Mouse (Mus musculus) midbrain, embryonic 14.5 days (tissue): ENCODE data around the gene St7. TPM values are rescaled to one million over a fixed set of nuclear protein-coding genes. Genes with fewer than 3 reads are reported as not detected.

Experiments
- ATAC-seq: fragments of 200-750 bp; cut with Nextera tagmentation; 2 replicates; pipeline ENCODE4 v1.8.0; 2017; ENCODE audit warnings: moderate number of reproducible peaks, moderate library complexity; ENCODE audit not compliant: low FRiP score, low TSS enrichment
- DNase-seq: peaks from one replicate; pipeline ENCODE4 v3.0.0-alpha.2; 2015
- H3K27ac ChIP-seq: fragments of 300-500 bp; sonication (generic); replicated peaks from 2 replicates; pipeline ENCODE4 v1.5.1; 2014; ENCODE audit warnings: mild to moderate bottlenecking, low read depth, low read length, moderate library complexity
- H3K27me3 ChIP-seq: fragments of 300-500 bp; sonication (generic); 2 replicates; pipeline ENCODE4 v1.6.1; 2014; ENCODE audit warnings: low read length, control low read depth, mixed read lengths; ENCODE audit not compliant: control insufficient read depth, insufficient read depth
- H3K36me3 ChIP-seq: fragments of 300-500 bp; sonication (generic); 2 replicates; pipeline ENCODE4 v1.6.1; 2014; ENCODE audit warnings: low read length, control low read depth; ENCODE audit not compliant: control insufficient read depth, insufficient read depth
- H3K4me1 ChIP-seq: fragments of 300-500 bp; sonication (generic); 2 replicates; pipeline ENCODE4 v1.6.1; 2014; ENCODE audit warnings: mild to moderate bottlenecking, antibody characterized with exemption, low read length, control low read depth; ENCODE audit not compliant: control insufficient read depth, insufficient read depth
- H3K4me2 ChIP-seq: fragments of 300-500 bp; sonication (generic); 2 replicates; pipeline ENCODE4 v1.6.1; 2014; ENCODE audit warnings: mild to moderate bottlenecking, low read length, moderate library complexity
- H3K4me3 ChIP-seq: fragments of 300-500 bp; sonication (generic); replicated peaks from 2 replicates; pipeline ENCODE4 v1.5.1; 2014; ENCODE audit warnings: low read depth, low read length
- H3K9ac ChIP-seq: fragments of 300-500 bp; sonication (generic); replicated peaks from 2 replicates; pipeline ENCODE4 v1.6.1; 2014; ENCODE audit warnings: mild to moderate bottlenecking, low read length, moderate library complexity
- H3K9me3 ChIP-seq: fragments of 300-500 bp; sonication (generic); 2 replicates; pipeline ENCODE4 v1.6.1; 2016; ENCODE audit warnings: low read length, control low read depth, mixed read lengths; ENCODE audit not compliant: control insufficient read depth
- WGBS: fragments of 180-500 bp; shearing (Covaris S2); extraction: QIAGEN DNeasy Blood & Tissue Kit; methylation state at CpG from one replicate; pipeline ENCODE4 v1.1.7; 2014; 5-methylcytosine and 5-hydroxymethylcytosine counted together
- polyA plus RNA-seq: library from polyadenylated mRNA; unstranded; fragments of >200 nt; fragmentation: Nextera tagmentation; extraction: Ambion mirVana; gene quantifications from 2 replicates; pipeline ENCODE4 v1.2.1, GENCODE M21; 2014

St7 gene
- polyA plus RNA-seq, 1 experiment from 2014 or later, result 61.4 TPM

DNA sequence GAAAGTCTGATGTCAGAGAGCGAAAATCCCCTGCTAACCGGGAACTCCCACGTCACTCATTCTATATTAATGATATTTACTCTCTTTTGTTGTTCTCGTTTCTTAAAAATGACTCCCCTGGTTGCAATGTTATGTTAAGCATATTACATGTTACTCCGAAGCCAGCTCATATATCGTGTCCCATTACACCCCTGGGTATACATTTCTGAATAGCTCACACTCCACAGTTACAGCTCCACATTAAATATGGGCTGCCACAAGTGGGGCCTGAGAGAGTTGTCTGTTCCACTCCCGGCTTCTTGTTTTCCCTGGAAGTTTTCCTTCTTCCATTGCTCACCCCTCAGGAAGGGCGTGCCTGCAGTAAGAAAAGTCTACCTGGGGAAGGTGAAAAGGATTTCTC lies 259.0 kb downstream of the St7 start:
- Histone ChIP-seq H3K9ac (no peak overlapping the region), H3K27ac (no peak overlapping the region), H3K27me3 (no peaks in the 10 kb centered on the region), H3K4me1 (no peaks in the 10 kb centered on the region), H3K4me2 (no peak overlapping the region), H3K9me3 (no peaks in the 10 kb centered on the region), H3K36me3 (no peaks in the 10 kb centered on the region), H3K4me3 (no peak overlapping the region)
- DNase-seq (no peak), ATAC-seq (no peak)
- 85% methylated on average over 8 of the region's 8 CpGs for WGBS

DNA sequence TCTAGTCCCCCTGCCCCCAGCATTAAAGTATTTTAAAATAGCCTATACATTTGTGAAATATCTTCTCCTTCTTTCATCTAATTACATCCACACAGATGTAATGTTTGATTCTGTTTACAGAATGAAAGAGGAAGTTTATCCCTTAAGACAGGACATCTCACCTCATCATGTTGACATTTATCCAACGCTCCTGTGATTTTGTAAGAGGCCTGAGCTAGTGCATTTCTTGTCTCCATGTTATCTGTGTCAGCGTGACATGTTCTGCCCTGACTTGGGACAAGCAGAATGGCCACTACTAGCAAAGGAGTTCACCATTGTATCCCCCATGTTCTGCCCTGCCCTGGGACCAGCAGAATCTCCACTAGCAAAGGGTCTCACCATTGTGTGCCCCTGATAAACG lies 270.7 kb downstream of the St7 start:
- no peak for ATAC-seq
- no peak overlapping the region for H3K27ac ChIP-seq
- H3K9me3 ChIP-seq, result no peaks in the 10 kb centered on the region
- H3K4me1 ChIP-seq, result 0 out of 2 replicates have a peak, but pooled peaks cover 3% of the 10 kb centered on the region
- no peak for DNase-seq
- H3K27me3 ChIP-seq, result no peaks in the 10 kb centered on the region
- WGBS, result 86% methylated on average over 3 of the region's 3 CpGs
- H3K36me3 ChIP-seq, result no peaks in the 10 kb centered on the region
- no peak overlapping the region for H3K9ac ChIP-seq
- no peak overlapping the region for H3K4me3 ChIP-seq
- H3K4me2 ChIP-seq, result no peak overlapping the region

DNA sequence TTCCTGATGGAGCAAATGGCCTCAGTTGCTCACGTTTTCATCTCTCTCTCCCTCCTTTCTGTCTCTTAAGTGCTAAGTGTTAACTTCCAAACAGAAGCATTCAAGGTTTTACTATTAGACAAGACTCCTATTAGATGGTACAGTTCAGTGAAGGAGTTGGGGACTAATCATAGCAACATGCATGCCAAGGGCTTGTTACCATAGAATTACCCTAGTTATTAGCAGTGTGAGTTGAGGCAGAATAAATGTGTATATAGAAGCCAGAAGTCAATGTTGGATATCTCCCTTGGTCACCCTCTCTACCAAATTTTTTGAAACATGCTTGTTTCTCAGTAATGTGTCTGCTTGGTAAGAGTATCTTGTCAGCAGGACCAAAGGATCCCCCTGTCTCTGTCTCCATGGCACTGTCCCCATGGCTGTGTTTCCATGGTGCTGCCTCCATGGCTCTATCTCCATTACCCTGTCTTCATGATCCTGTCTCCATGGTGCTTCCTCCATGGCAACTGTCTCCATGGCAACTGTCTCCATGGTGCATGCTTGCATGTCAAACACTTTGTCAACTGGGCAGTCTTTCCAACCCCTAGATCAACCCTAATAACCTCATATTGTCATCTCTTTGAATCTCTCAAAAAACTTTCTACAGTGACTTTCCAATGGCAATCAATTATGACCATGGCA lies 275.9 kb downstream of the St7 start:
- Histone ChIP-seq H3K9ac (no peak overlapping the region), H3K27me3 (no peaks in the 10 kb centered on the region), H3K27ac (no peak overlapping the region), H3K4me1 (0 out of 2 replicates have a peak, but pooled peaks cover 5% of the 10 kb centered on the region), H3K4me3 (no peak overlapping the region), H3K9me3 (no peaks in the 10 kb centered on the region), H3K4me2 (no peak overlapping the region), H3K36me3 (no peaks in the 10 kb centered on the region)
- peak; percentile 87 for ATAC-seq
- DNase-seq, result peak; percentile 79
- 76% methylated on average over 1 of the region's 1 CpGs for WGBS

DNA sequence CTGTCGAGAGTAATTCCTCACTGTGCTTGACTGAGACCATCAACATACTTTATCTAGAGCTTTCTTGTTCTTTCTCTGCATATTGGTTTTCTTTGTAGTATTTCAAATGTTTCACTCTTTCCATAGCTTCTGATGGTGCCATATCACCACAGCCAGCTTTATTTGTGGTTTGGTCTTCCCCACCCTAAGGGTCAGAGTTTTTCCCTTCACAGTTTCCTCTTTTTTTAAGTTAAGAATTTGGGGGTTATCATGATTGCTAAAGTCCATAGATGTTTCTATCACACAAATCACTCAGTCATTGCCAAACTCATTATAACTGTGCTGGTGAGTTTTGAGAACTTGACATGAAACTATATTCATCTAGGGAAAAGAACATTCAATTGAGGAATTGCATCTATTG lies 277.1 kb downstream of the St7 start:
- ATAC-seq, result no peak
- WGBS, result 90% methylated on average over 1 of the region's 1 CpGs

DNA sequence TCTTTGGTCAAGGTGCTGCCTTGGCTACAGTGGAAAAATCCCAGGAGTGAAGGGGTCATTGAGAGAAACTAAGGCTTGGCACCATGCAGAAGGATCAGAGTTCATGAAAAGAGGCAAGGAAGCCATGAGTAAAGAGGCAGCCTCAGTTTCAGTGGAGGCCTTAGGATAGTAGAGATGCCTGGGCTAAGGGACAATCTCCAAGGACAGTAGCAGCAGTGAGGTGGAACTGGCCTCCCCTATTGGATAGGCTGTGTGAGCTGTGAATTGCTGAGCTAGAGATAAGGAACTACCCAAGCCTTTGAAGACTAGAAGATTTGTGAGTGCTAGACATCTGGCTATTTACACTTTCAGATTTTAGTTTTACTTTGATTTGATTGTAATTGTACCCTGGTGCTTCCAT lies 278.7 kb downstream of the St7 start:
- DNase-seq, result no peak
- Histone ChIP-seq H3K4me1 (0 out of 2 replicates have a peak, but pooled peaks cover 5% of the 10 kb centered on the region), H3K4me2 (no peak overlapping the region), H3K9ac (no peak overlapping the region), H3K27ac (no peak overlapping the region), H3K36me3 (no peaks in the 10 kb centered on the region), H3K4me3 (no peak overlapping the region), H3K27me3 (no peaks in the 10 kb centered on the region), H3K9me3 (no peaks in the 10 kb centered on the region)
- no peak for ATAC-seq

More for the DNA sequence above, 277.1 kb downstream of the St7 start:
- Histone ChIP-seq H3K4me3 (no peak overlapping the region), H3K9me3 (no peaks in the 10 kb centered on the region), H3K4me1 (0 out of 2 replicates have a peak, but pooled peaks cover 5% of the 10 kb centered on the region), H3K9ac (no peak overlapping the region), H3K27me3 (no peaks in the 10 kb centered on the region), H3K36me3 (no peaks in the 10 kb centered on the region), H3K27ac (no peak overlapping the region), H3K4me2 (no peak overlapping the region)
- DNase-seq, result no peak

DNA sequence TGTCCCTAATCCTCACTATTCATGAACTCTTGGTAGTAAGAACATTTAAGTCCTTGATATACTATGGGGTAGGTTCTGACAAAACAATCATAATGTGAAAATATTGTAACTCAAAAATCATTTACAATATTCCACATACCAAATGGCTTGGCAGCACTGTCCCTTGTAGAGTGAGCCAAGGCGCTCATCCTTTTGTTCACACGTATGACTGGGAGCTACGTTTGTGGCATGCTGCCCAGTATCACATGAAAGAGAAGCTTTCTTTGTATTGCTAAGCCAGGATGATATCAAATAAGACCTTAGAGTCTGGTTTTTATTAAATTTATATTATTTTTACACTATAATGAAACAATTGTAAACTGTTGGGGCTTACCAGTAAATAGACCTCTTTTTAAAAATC lies 281.7 kb downstream of the St7 start:
- Histone ChIP-seq H3K36me3 (no peaks in the 10 kb centered on the region), H3K4me2 (no peak overlapping the region), H3K9me3 (no peaks in the 10 kb centered on the region), H3K27me3 (no peaks in the 10 kb centered on the region), H3K4me1 (no peaks in the 10 kb centered on the region), H3K9ac (no peak overlapping the region), H3K27ac (no peak overlapping the region), H3K4me3 (no peak overlapping the region)
- peak; percentile 28 for DNase-seq
- 59% methylated on average over 3 of the region's 3 CpGs for WGBS
- ATAC-seq, result no peak

DNA sequence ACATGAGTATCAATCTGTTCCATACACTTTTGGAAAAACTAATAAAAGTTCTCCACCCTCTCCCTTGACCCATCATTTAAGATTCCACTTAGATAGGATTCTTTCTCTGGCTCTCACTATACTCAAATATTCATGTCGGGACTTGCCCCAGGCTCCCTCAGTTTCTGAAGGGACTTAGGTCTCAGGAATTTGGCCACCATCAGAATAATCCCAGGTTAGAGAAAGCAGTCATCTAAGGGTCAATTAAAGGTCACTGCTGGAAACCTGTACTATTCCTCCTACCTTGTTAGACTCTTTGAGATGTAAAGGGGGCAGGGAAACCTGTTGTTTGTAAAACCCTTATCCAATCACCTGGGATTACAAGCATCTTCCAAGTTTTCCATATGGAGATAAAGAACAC lies 284.4 kb downstream of the St7 start:
- no peaks in the 10 kb centered on the region for H3K36me3 ChIP-seq
- H3K4me1 ChIP-seq, result no peaks in the 10 kb centered on the region
- no peak overlapping the region for H3K9ac ChIP-seq
- no peak overlapping the region for H3K4me2 ChIP-seq
- ATAC-seq, result no peak
- DNase-seq, result no peak
- no peak overlapping the region for H3K4me3 ChIP-seq
- 71% methylated on average over 1 of the region's 1 CpGs for WGBS
- H3K27me3 ChIP-seq, result no peaks in the 10 kb centered on the region
- H3K27ac ChIP-seq, result no peak overlapping the region
- H3K9me3 ChIP-seq, result no peaks in the 10 kb centered on the region

DNA sequence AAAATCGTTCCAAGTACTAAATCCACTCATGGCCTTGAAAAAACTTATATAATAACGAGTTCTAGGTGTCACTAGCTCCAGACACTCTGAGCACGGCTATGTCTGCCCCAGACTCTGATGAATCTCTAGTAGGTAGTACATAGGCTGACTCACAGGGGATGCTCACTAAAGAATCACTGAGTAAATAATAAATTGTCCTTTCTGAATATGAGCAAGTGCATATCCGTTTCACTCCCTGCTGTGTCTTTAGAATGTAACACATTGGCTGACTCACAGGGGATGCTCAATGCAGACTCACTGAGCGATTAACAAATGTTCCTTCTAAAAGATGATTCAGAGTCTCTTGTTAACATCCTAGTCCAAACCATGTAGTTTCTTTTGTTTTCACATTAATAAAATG lies 285.6 kb downstream of the St7 start:
- no peaks in the 10 kb centered on the region for H3K9me3 ChIP-seq
- 83% methylated on average over 5 of the region's 5 CpGs for WGBS
- DNase-seq, result no peak
- no peak overlapping the region for H3K27ac ChIP-seq
- H3K27me3 ChIP-seq, result no peaks in the 10 kb centered on the region
- H3K36me3 ChIP-seq, result no peaks in the 10 kb centered on the region
- no peak overlapping the region for H3K4me3 ChIP-seq
- H3K9ac ChIP-seq, result no peak overlapping the region
- no peaks in the 10 kb centered on the region for H3K4me1 ChIP-seq
- no peak for ATAC-seq
- no peak overlapping the region for H3K4me2 ChIP-seq

DNA sequence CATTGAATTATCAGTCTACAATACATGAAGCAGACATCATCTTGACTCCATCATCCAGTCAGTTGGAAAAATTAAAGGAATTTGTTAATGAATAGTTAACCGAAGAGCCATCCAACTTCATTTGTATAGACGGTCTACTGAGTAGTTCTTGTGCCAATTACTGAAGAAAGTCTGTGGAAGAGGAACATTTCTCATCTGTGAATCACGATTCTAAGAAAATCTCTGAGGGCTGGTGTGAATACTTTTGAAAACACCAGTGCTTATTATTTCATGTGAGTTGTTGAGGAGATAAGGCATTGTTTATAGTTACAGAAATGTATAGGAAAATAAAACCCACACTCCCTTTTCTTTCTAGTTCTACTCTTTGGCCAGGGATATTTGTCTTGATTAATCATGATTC lies 286.1 kb downstream of the St7 start:
- Histone ChIP-seq H3K27ac (no peak overlapping the region), H3K27me3 (no peaks in the 10 kb centered on the region), H3K4me1 (no peaks in the 10 kb centered on the region), H3K9ac (no peak overlapping the region), H3K9me3 (no peaks in the 10 kb centered on the region), H3K36me3 (no peaks in the 10 kb centered on the region), H3K4me2 (no peak overlapping the region), H3K4me3 (no peak overlapping the region)
- DNase-seq, result no peak
- ATAC-seq, result no peak
- 94% methylated on average over 3 of the region's 3 CpGs for WGBS
